Mouse (Mus musculus) olfactory bulb, adult 2 months (tissue): Measurements from ENCODE around the gene Zbtb8os.

Source experiments
- CTCF ChIP-seq: fragments of 200-500 bp; IDR thresholded peaks from 2 replicates; pipeline ENCODE4 v1.5.1; 2012; ENCODE audit warnings: low read depth, mild to moderate bottlenecking, low read length, moderate library complexity; ENCODE audit not compliant: insufficient read depth
- POLR2A ChIP-seq: fragments of 200-500 bp; IDR thresholded peaks from 2 replicates; pipeline ENCODE4 v1.6.1; 2012; ENCODE audit warnings: mild to moderate bottlenecking, low read depth, low read length, moderate library complexity; ENCODE audit not compliant: insufficient read depth

DNA sequence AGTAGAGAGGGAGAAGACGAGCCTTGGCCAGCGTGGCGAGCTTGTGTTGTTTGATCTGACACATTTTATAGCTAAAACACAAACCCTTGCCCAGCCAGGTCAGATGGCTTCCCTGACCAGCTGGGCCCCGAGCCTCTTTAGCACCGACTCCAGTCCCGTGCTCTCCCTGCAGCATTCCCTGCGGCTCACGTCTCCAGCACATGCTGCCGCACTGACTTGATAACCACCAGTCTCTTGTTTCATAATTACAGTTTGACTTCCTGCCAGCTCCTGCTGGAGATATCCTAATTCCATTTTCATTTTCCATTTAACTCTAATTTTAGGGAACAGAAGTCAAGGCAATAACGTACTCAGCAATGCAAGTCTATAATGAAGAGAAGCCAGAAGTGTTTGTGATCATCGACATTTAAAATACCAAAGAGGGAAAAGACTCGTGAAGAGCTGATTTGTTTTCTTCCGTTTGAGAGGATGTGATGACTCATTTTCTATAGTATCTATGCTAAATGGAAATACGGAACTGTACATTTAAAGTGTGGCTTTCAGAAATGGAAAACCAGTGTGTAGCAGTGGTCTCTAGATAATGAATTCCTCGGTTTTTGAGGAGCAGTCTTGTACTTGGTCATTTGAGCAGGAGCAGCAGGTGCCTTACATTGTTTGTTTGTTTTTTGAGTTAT, 11.1 kb downstream of the Zbtb8os start:
- TF ChIP-seq CTCF, result no peak
- no peak for TF ChIP-seq POLR2A
